Mouse (Mus musculus) layer of hippocampus, adult 18-20 months (tissue): ENCODE measurements at regions not wholly inside any gene's neighbourhood (a gene's known extent, or its start where the extent isn't known, plus 50 kb on each side); places are given as distances from the start of the nearest gene placed in this dataset.

ENCODE experiments used
- DNase-seq, 2 experiments: peaks; one replicate each; pipeline ENCODE4 v3.0.0; 2022; ENCODE audit warnings: low spot score in 2 of 2

DNA sequence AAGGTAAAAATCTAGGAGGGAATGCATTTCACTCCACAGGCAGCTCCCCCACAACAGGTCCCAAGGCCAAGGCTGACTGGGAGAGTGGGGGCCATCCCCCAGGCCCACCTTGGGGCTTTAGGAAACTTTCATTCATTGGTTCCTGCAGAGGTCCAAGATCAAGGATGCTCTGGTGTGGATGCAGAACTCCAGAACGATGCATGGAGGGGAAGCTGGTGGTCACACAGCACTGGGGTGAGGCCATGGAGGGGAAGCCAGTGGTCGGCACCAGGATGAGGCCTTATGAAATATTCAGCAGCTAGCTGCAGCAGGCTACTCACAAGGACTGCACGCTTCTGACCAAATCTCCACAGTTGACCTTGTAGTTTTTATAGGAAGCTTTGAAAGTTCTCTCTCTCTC is 279.7 kb downstream of the Cdh26 start:
- no peak for DNase-seq

DNA sequence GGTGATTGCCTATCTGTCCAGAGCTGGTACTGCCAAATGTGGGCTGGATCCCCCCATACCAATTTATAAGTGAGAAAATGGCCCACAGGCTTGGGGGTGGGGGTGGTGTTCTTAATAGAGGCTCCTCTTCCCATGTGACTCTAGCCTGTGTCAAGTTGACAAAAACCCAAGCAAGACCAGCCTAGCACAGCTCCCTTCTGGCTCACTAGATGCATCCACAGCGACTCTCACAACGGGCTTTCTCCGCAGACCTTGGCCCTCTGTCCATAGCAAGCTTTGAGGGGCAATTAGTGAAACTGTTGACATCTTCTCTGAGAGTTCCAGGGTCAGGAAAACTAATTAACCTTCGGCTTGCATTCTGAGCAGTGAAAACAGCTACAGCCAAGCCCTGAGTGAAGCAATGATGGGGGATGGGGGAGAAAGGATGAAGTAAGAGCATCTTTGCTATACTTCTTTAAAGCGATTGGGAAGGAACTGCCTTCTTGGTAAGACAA is 281.3 kb downstream of the Cdh26 start:
- DNase-seq: peak in 1 of 2 experiments; percentile 6

DNA sequence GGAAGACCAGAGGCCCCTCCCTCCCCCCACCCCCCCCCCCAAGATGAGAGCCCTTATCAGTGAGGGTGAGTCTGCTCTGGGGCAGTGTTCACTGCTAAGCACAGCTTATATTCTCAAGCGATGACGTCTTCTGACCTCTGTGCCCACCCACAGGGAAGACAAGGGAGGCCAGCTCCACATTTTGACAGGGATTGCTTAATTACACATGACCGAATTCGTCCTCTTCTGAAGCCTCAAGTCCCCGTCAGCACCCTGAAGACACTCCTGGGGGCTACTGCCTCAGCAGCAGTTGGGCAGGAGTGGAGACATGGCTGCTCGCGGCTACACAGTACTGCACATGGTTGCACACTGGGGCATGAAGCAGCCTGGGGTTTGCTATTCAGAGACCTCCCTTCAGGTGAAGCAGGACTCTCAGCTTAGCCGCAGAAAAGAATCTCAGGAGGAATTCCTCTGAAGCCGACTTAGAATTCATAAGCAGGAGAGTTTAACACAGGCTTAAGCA is 282.1 kb downstream of the Cdh26 start:
- DNase-seq: no peak

DNA sequence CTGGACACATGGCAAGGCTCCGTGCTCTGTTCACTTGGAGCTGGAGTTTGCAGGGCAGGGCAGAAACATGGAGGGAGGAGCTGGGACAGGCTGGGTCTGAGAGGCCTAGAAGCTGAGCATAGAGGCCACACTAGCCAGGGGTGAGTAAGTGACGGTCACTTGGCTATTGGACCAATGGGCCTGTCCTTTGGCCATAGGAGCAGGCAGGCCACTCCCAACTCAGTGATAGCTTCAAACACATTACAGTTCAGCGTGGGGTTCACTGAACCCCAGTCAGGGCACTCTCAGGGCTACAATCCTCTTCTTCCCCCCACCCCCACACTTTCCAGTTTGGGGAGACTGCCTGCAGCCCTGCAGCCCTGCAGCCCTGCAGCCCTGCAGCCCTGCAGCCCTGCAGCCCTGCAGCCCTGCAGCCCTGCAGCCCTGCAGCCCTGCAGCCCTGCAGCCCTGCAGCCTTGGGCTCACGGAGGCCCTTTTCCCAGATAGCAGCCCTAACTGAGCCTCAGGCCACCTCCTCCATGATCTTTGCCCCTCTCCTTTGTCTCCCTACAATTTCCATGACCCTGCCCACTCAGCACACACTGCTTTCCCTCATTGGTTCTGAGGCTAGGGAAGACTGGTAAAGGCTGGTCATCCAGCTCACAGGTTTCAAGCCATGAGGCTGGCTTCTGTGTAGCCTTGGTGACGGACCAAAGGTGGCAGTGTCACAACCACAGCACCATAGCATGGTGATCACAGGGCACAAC is 285.3 kb downstream of the Cdh26 start:
- DNase-seq: no peak

DNA sequence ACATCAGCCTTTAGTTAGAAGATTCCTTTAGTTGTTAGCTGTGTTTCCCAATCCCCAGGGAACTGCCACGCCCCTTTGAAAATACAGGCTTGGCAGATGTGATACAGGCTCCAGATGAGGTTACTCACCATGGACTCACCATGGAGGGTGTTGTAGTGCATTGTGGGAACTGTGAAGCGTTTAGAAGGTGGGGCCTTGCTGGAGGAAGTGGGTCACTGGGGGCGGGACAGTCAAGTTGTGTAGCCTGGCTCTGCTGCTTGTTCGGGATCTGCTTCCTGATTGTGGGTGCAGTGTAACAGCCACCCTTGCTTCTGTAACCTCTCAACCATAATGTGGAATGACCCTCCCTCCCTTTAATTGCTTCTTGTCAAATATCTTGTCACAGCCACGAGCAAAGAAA is 287.7 kb downstream of the Cdh26 start:
- no peak for DNase-seq

DNA sequence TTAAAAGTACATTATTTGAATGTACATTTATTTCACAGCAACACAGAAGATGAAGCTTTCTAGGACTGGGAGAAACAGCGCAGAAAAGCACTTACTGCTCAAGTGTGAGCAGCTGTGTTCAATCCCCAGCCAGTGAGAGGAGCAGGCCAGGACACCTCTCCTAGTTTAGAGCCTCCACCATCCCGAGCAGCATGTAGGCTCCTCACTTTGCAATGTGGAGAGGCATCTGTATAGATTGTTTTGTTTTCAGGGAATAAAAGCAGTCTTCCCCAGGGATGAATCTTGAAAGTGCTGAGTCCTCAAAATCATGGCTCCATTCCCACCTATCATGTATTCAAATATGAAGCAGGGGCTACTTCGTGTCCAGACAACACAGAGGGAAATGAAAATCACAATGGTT is 293.1 kb downstream of the Cdh26 start:
- no peak for DNase-seq

DNA sequence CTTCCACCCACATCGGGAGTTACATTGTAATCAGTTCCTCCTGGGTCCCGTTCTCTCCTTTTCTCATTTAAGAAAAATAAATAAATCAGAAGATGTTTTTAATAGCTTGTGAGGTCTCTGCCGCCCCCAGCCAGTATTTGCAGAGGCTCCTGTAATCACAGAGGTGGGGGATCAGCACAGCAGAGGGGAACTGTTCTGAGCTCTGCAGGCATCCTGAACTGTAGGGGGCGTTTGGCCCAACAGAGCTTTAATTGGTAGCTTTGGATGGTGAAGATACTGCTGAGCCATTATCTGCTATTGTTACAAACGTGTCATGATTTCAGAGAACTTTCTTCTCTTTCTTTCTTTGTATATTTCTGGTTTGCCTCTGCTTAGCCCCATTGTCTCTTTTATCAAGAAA is 293.9 kb downstream of the Cdh26 start:
- DNase-seq: no peak

DNA sequence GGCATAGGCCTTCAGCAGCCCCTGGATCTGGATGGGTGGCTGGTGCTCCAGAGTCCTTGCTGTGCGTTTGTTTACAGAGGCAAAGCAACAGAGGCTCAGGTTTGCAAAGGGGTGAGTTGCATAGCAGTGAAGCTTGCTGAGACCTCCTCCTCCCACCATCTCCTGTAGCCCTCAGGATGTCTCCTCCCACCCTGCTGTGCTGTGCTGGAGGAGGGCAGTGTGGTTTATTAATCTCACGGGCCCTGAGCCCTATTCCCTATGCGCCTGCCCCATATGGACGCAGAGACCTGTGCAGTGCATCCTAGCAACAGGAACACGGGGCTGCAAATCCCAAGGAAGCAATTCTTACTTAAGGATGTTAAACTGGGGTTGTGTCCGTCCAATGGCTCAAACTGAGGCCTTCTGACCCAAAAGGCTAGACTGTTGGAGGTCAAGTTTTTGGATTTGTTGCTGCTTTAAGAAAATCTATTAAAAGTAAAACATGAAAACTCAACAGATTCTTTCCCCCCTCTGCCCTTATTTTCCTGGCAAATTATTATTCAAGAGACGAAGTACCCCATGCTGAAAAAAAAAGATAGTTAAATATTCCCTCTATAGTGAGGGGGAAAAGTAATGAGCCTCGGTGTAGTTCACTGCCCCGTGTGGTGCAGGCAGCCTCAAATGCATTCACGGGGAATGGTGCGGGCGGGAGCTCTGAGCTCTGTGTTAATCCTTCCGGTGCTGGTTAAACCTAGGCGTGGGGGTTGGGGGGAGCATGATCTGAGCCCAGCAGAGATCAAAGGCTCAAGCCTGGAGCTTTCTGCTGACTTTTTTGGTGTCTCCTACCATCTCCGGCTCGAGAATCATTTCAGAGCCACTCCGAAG is 297.8 kb downstream of the Cdh26 start:
- DNase-seq: peak in 1 of 2 experiments; percentile 8

DNA sequence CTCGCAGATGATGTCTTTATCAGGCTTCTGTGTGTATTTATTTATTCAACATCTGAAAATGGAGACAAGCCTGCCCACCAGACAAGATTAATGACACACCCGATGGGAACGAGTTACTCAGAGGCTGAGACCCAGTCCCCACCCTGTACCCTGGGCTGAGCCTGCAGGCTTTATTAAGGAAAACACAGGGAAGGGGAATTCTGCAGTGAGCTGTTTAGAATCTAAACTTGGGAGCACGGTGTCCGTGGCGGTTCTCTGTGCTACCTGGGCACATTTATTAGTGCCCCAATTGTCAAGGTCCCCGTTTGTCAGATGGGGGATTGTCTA is 298.4 kb downstream of the Cdh26 start:
- no peak for DNase-seq

DNA sequence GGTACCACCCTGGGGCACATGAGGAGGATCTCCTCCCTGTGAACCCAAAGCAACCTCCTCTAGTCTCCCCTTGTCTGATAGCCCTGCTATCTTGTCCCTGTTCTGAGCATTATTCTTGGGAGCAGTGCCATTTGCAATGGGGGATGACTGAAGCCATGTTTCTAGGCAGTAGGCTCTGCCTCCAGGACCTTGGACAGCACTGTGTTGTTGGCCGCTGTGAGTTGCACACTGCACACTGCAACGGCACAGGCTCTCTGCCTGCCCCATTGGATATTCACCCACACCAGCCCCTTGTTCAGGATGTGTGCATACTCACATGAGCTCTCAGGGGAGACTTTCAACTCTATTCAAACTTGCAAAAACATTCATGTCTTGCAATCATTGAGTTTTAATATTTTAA is 304.8 kb downstream of the Cdh26 start:
- no peak for DNase-seq

DNA sequence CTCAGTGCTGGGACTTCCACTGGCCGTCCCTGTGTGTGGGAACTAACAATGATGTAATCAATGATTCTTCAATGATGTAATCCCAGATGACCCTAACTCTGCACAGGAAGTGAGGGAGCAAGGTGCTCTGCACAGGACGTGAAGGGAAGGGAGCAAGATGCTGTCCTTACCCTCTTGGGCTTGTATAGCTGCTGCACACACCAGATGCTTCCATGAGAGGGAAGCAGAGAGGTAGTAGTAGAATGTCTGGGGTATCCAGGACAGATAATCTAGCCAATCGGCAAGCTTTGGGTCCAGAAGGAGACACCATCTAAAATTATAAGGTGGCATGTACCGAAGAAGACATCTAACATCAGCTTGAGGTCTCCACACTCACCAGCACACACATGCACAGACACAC is 314.3 kb downstream of the Cdh26 start:
- no peak for DNase-seq

DNA sequence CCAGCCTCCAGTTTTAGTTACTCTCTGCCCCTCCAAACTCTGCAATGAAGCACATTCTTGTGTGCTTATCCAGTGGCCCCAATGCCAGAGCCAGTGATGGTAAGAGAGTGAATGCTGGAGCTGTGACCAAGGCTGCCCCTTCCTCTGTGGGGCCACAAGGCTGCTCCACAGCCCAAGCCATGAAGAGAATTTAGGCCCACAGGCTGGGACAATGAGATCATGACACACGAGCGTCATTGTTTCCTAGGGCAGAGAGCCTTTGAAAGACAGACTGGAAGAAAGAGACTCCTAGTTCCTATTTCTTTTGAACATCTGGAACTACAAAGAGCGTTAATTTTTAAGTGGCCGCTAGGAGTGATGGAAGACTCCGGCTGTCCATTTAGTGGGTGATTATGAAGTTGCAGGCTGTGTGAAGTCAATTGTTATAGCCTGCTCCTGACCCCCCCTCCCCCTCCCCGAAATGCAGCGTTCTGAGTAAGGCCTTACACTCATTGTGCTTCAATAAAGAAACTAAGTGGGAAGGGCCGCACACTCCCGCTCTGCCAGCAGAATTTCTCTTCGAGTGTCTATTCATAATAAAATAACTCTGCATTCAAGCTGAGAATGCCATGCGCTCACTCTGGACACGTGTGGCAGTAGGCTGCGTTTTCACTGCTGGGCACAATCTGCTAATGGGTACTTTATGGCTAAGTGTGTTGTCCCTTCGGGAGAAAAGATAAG is 315.1 kb downstream of the Cdh26 start:
- DNase-seq: no peak

DNA sequence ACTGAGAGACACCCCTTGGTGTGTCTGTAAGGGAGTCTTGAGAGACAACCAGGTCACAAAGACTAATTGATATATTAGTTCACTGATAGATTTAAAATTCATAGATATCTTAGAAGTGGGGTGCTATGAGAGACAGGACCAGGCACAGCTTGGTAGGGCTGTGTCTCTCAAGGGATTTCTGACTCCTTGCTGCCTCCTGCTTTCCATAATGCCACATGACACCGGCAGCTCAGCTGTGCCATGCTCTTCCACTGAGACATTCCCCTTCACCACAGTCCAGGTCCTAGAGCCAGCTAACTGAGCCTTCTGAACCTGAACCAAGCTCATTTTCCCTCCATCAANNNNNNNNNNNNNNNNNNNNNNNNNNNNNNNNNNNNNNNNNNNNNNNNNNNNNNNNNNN is 320.9 kb downstream of the Cdh26 start:
- peak in 1 of 2 experiments; percentile 15 for DNase-seq

DNA sequence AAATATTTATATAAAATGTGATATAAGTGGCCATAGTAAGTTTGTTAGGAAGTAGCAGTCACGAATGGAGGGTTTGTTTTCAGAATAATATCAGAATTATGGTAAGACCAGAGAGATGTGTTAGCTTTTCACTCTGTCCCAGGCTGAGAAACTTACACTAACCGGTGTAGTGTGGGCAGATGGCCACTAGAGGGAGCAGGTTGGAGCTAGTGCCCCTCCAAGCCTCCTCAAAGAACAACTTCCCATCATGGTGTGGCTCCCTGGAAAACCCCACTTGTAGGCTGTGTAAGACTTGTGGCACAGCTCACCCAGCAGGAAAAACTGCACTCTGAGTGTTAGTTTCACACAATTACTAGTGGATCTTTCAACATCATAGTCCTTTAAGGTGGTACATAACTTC is 328.0 kb downstream of the Cdh26 start:
- DNase-seq: peak; percentile 26 to 85

DNA sequence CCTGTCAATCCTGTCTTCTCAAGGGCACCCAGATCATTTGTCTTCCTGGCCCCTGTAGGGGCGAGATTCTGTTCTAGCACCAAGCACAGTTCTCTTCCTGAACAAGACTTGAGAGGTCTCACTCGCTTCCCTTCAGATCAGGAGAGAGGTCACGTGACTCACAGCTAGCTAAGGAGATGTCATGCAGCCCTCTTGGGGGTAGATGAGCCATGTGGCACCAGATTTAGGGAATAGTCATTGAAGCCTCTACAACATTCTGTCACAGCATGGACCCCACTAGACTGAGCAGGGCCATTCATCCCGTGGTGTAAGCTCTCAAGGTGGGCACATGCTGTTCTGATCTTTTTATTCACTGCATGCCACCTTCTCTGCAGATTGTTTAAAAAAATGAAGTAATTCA is 338.2 kb downstream of the Cdh26 start:
- DNase-seq: no peak

DNA sequence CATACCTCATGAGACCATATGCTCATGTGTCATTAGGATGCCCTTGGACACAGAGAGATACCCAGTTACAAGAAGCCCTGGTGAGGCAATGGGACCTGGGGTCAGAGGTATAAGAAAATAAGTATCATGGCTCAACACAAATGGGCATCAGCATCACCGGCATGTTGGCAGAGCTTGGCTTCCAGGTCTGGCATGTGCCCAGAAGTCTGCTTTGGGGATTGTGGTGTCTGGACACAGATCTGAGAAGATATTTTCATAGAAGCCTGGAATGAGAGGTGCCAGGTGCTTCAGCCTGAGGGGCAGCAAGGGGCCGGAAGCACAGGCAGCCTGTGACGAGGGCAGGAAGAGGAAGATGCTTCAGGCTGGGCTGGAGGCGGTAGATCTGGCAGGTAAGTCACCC is 338.7 kb downstream of the Cdh26 start:
- no peak for DNase-seq

DNA sequence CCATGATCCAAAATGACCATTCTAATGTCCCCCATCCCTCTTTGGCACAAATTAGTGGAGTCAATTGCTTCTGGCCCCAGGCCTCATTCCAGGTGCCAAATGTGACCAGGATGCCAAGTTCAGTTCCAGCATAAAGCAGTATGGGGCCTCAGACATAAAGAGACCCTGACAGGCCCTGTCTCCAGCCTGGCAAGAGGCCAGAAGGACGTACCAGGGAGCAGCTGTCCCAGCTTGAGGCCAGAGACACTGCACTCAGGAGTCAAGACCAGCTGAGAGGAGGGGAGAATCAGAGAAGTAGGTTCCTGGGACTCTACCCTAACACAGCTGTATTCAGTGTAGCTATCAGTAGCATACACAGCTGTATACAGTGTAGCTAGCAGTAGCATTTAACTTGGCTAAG is 341.1 kb downstream of the Cdh26 start:
- no peak for DNase-seq

DNA sequence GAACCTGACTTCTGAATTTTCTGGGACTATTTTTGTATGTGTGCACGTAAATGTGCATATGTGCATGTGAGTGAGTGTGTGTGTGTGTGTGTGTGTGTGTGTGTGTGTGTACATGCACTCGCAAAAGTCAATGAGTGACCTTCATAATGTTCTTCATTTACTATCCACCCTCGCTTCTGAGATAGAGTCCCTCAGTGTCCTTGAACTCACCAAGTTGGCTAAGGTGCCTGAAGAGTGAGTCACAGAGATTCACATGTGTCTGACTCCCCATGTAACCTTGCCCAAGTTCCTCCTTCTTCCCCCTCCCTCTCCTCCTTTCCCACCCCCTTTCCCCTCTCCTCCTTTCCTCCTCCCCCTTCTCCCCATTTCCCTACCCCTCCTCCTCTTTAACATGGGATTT is 341.6 kb downstream of the Cdh26 start:
- no peak for DNase-seq

DNA sequence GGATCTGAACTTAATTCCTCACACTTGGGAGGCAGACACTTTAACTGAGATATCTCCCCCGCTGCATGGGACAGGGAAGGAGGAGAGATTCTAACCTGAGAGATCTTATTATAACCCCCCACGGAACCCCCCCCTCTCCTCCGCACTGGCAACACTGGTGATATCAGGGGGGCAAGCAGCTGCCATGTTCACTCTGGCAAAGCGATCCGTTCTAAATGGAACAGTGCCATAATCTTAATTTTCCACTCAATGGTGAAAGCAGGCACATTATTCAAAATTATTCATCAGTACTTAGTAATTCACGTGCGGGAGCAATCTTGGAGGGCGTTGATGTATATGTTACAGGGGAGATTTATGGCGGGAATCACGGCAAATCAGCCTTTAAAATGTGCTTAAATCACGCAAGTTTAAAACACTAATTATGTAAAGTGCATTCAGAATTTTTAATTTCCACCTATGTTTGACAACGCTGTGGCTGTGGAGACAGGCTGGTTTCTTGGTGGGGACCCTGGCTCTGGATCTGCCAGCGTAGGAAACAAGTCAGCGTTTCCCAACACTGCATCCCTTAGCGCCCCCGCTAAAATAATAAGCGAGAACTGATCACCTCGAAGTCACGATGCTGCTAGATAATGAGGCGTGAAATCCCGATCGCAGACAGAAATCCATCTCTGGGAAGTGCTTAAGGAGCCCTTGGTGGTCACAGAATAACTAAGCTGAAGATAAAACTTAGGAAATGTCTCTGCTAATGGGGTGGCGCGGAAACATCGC is 354.7 kb downstream of the Cdh26 start:
- no peak for DNase-seq

DNA sequence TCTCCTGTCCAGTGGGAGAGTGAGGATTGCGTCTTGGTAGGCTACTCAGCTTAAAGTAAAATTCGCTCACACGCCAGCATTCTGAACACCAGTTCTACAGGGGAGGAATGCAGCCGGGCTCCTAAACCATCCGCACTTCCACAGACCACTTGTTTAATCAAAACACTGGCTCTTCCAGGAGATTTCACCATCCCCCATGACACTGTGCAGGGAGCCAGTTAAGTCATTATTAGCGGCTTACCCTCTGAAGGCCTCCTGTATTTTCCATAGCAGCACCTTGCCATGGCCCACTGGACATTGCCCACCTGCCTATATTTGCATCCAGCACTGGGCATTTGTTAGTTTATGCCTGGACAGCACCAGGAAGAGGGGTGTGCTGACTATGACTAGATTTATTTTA is 355.5 kb downstream of the Cdh26 start:
- DNase-seq: no peak

DNA sequence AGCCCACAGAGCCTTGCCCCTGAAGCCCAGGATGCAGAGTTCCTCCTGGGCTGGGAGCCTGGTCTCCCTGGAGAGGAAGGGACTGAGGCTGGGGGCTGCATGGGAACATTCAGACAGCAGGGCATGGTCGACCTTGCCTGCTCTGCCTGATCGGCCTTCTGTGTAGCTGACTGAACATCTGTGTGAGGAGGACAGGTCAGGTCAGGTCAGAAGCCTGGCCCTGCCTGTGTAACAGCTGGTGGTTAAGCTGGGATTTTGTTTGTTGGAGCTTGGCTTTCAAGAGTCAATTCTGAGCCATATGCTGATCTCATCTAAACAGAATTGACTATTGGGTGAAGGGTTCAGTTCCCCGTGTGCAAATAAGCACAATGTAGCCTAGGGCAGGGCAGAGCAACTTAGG is 365.5 kb downstream of the Cdh26 start:
- no peak for DNase-seq
